Mouse (Mus musculus) CH12.LX (cell line): ENCODE data around the gene Igdcc4.

Experiments
- BHLHE40 ChIP-seq: IDR thresholded peaks from 2 replicates; pipeline ENCODE4 v1.6.1; 2011; ENCODE audit warnings: mild to moderate bottlenecking, low read depth, low read length, improper control_type of control experiment
- CTCF ChIP-seq, 2 experiments: IDR thresholded peaks in 1 of 2; conservative IDR thresholded peaks in 1 of 2; 2 replicates each; pipeline ENCODE4 v1.5.1; 2011 to 2012; ENCODE audit warnings: low read depth in 2 of 2, low read length in 2 of 2, improper control_type of control experiment in 1 of 2, inconsistent platforms in 1 of 2, mild to moderate bottlenecking in 1 of 2, moderate library complexity in 1 of 2
- HCFC1 ChIP-seq: IDR thresholded peaks from 2 replicates; pipeline ENCODE4 v1.6.1; 2012; ENCODE audit warnings: low read depth, mild to moderate bottlenecking, inconsistent platforms, low read length, improper control_type of control experiment
- KAT2A ChIP-seq: IDR thresholded peaks from 2 replicates; pipeline ENCODE4 v1.6.1; 2012; ENCODE audit warnings: low read length, improper control_type of control experiment, inconsistent platforms; ENCODE audit not compliant: insufficient replicate concordance
- RAD21 ChIP-seq: IDR thresholded peaks from 2 replicates; pipeline ENCODE4 v1.6.1; 2011; ENCODE audit warnings: low read depth, mild to moderate bottlenecking, low read length, improper control_type of control experiment, moderate library complexity
- TBP ChIP-seq: conservative IDR thresholded peaks from 2 replicates; pipeline ENCODE4 v1.6.1; 2011; ENCODE audit warnings: low read depth, low read length, improper control_type of control experiment
- USF1 ChIP-seq: IDR thresholded peaks from 2 replicates; pipeline ENCODE4 v1.6.1; 2014; ENCODE audit warnings: low read depth, mild to moderate bottlenecking, inconsistent platforms, low read length, improper control_type of control experiment
- ZC3H11A ChIP-seq: IDR thresholded peaks from 2 replicates; pipeline ENCODE4 v1.6.1; 2012; ENCODE audit warnings: low read depth, mild to moderate bottlenecking, inconsistent platforms, low read length, improper control_type of control experiment

DNA sequence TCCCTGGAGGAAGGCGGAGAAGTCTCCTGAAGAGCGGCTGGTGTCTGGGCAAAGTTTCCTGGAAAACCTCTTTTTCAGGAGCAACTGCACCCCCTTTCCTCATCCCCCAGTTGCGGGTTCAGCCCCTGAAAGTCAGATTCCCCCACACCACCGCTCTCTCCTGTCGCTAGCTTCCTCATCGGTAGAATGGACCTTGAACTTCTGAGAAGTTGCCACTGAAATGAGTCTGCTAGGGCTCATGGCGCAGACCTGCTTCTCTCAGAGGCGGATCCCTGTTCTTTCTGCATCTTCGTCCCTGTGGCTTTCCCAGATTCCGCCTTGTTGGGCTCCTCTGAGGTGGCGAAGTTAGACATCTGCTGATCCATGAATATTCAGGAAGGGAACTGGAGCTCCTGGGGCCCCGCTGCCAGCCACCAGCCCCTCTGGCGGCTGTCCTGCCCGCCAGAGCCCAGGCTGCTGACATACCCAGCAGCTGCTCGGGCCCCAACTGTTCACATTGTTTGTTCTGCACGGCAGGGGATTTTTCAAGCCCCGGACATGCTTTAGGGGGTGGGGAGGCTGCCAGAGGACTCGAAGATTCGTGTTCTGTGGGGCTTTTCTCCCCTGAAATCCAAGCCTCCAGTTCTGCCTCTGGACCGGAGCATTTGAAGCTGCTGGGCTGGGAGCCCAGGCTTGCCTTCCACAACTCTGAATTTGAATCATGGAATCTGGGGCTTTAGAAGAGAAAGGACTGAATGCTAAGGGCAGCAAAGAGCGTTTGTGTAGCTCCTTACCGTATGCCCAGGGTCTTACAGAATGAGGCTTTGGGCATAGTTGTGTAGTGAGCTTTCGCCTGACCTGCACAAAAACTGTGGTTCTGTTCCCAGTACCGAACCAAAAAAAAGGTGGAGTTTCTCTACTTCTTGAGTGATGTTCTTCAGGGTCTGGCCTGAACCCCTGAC, 8.1 kb downstream of the Igdcc4 start:
- TF ChIP-seq CTCF (conservative IDR thresholded peaks at IDR 0.05 in 1 of 2, IDR thresholded peaks at IDR 0.05 in 1 of 2; ENCODE audit: low read depth in 2 of 2, low read length in 2 of 2) (no peak), KAT2A (no peak), RAD21 (no peak), BHLHE40 (no peak), USF1 (no peak), TBP (no peak), HCFC1 (no peak), ZC3H11A (no peak)
